Mouse (Mus musculus) liver, embryonic 15.5 days (tissue): ENCODE data around the gene Dnajb4. TPM values are rescaled to one million over a fixed set of nuclear protein-coding genes. Genes with fewer than 3 reads are reported as not detected.
"Not testable (repeated sequence)": the region's sequence is repeated elsewhere in the genome, so short reads cannot be mapped to it uniquely, and the experiment has no call there.

Experiments
- ATAC-seq: fragments of 200-750 bp; cut with Nextera tagmentation; 2 replicates; pipeline ENCODE4 v1.8.0; 2017; ENCODE audit warnings: moderate number of reproducible peaks, mild to moderate bottlenecking, moderate library complexity; ENCODE audit not compliant: insufficient read depth
- H3K27ac ChIP-seq: fragments of 300-500 bp; sonication (generic); replicated peaks from 2 replicates; pipeline ENCODE4 v1.5.1; 2015; ENCODE audit warnings: mild to moderate bottlenecking, inconsistent platforms
- H3K27me3 ChIP-seq: fragments of 300-500 bp; sonication (generic); 2 replicates; pipeline ENCODE4 v1.6.1; 2015; ENCODE audit warnings: mild to moderate bottlenecking, inconsistent platforms
- H3K36me3 ChIP-seq: fragments of 300-500 bp; sonication (generic); replicated peaks from 2 replicates; pipeline ENCODE4 v1.6.1; 2015; ENCODE audit warnings: moderate library complexity, mild to moderate bottlenecking, inconsistent platforms
- H3K4me1 ChIP-seq: fragments of 300-500 bp; sonication (generic); replicated peaks from 2 replicates; pipeline ENCODE4 v1.6.1; 2015; ENCODE audit warnings: inconsistent platforms
- H3K4me2 ChIP-seq: fragments of 300-500 bp; sonication (generic); 2 replicates; pipeline ENCODE4 v1.6.1; 2015; ENCODE audit warnings: moderate library complexity, mild to moderate bottlenecking, inconsistent platforms
- H3K4me3 ChIP-seq: fragments of 300-500 bp; sonication (generic); replicated peaks from 2 replicates; pipeline ENCODE4 v1.5.1; 2015; ENCODE audit warnings: mild to moderate bottlenecking, inconsistent platforms
- H3K9ac ChIP-seq: fragments of 300-500 bp; sonication (generic); 2 replicates; pipeline ENCODE4 v1.6.1; 2015; ENCODE audit warnings: moderate library complexity, mild to moderate bottlenecking, inconsistent platforms
- H3K9me3 ChIP-seq: fragments of 300-500 bp; sonication (generic); replicated peaks from 2 replicates; pipeline ENCODE4 v1.6.1; 2016; ENCODE audit warnings: inconsistent platforms
- WGBS: fragments of 180-500 bp; shearing (Covaris S2); methylation state at CpG from one replicate; pipeline ENCODE4 v1.1.7; 2015; ENCODE audit warnings: mixed read lengths; ENCODE audit not compliant: insufficient replicate concordance; 5-methylcytosine and 5-hydroxymethylcytosine counted together
- polyA plus RNA-seq: library from polyadenylated mRNA; unstranded; fragments of >200 nt; fragmentation: Nextera tagmentation; extraction: Ambion mirVana; gene quantifications from 2 replicates; pipeline ENCODE4 v1.2.1, GENCODE M21; 2015

Gene Dnajb4
- polyA plus RNA-seq, 1 experiment from 2014 or later, result 36.8 TPM

- peaks cover 46% of the 10 kb centered on the region for H3K4me1 ChIP-seq
- no peaks in the 10 kb centered on the region for H3K9me3 ChIP-seq
- peak overlapping the region; percentile 78 for H3K4me2 ChIP-seq
- peaks cover 18% of the 10 kb centered on the region; the same call in 1 of the 2 replicates for H3K36me3 ChIP-seq
- no peak for ATAC-seq
- no peak overlapping the region for H3K9ac ChIP-seq
- no peak overlapping the region for H3K27ac ChIP-seq
- H3K4me3 ChIP-seq, result 0 out of 2 replicates have a peak overlapping the region, but pooled peaks have one; percentile 7
- 82% methylated on average over 7 of the region's 7 CpGs for WGBS
- no peaks in the 10 kb centered on the region for H3K27me3 ChIP-seq
Measured at GRCm38 (mm10) chr3:152208096-152208885, 1.8 kb downstream of the Dnajb4 start.

- Histone ChIP-seq H3K27me3 (no peaks in the 10 kb centered on the region), H3K4me3 (no peak overlapping the region), H3K36me3 (0 out of 2 replicates have a peak, but pooled peaks cover 11% of the 10 kb centered on the region), H3K9me3 (no peaks in the 10 kb centered on the region), H3K4me2 (no peak overlapping the region), H3K4me1 (peaks cover 35% of the 10 kb centered on the region), H3K27ac (no peak overlapping the region), H3K9ac (no peak overlapping the region)
- no peak for ATAC-seq
- WGBS, result 87% methylated on average over 4 of the region's 4 CpGs
Measured at GRCm38 (mm10) chr3:152207156-152207555, 2.9 kb downstream of the Dnajb4 start.

GRCm38 (mm10) chr3:152204577-152204976 lies 5.5 kb downstream of the Dnajb4 start:
- H3K9me3 ChIP-seq, result no peaks in the 10 kb centered on the region
- WGBS, result 69% methylated on average over 3 of the region's 3 CpGs
- no peak overlapping the region for H3K27ac ChIP-seq
- H3K4me2 ChIP-seq, result no peak overlapping the region
- H3K27me3 ChIP-seq, result no peaks in the 10 kb centered on the region
- peaks cover 20% of the 10 kb centered on the region; the same call in 1 of the 2 replicates for H3K36me3 ChIP-seq
- H3K4me1 ChIP-seq, result peaks cover 35% of the 10 kb centered on the region
- H3K4me3 ChIP-seq, result no peak overlapping the region
- no peak for ATAC-seq
- H3K9ac ChIP-seq, result no peak overlapping the region

- ATAC-seq, result 0 out of 2 replicates have a peak, but pooled peaks have one; percentile 7
- Histone ChIP-seq H3K9me3 (no peaks in the 10 kb centered on the region), H3K27ac (no peak overlapping the region), H3K36me3 (peaks cover 20% of the 10 kb centered on the region; the same call in 1 of the 2 replicates), H3K9ac (no peak overlapping the region), H3K4me1 (peaks cover 34% of the 10 kb centered on the region), H3K27me3 (no peaks in the 10 kb centered on the region), H3K4me3 (no peak overlapping the region), H3K4me2 (no peak overlapping the region)
- 35% methylated on average over 3 of the region's 3 CpGs for WGBS
Measured at GRCm38 (mm10) chr3:152203996-152204395, 6.1 kb downstream of the Dnajb4 start.

- ATAC-seq, result no peak
- 62% methylated on average over 6 of the region's 6 CpGs for WGBS
- Histone ChIP-seq H3K36me3 (peaks cover 20% of the 10 kb centered on the region; the same call in 1 of the 2 replicates), H3K27ac (no peak overlapping the region), H3K4me1 (peaks cover 32% of the 10 kb centered on the region), H3K9ac (no peak overlapping the region), H3K4me3 (no peak overlapping the region), H3K27me3 (no peaks in the 10 kb centered on the region), H3K4me2 (no peak overlapping the region), H3K9me3 (no peaks in the 10 kb centered on the region)
Measured at GRCm38 (mm10) chr3:152203411-152203810, 6.7 kb downstream of the Dnajb4 start.

GRCm38 (mm10) chr3:152202942-152203341 lies 7.2 kb downstream of the Dnajb4 start:
- H3K27me3 ChIP-seq, result no peaks in the 10 kb centered on the region
- H3K4me1 ChIP-seq, result peaks cover 28% of the 10 kb centered on the region
- no peak overlapping the region for H3K4me2 ChIP-seq
- H3K9me3 ChIP-seq, result no peaks in the 10 kb centered on the region
- H3K4me3 ChIP-seq, result no peak overlapping the region
- ATAC-seq, result no peak
- H3K36me3 ChIP-seq, result peaks cover 20% of the 10 kb centered on the region; the same call in 1 of the 2 replicates
- no peak overlapping the region for H3K27ac ChIP-seq
- no peak overlapping the region for H3K9ac ChIP-seq

GRCm38 (mm10) chr3:152201651-152202050 lies 8.5 kb downstream of the Dnajb4 start:
- Histone ChIP-seq H3K9me3 (no peaks in the 10 kb centered on the region), H3K27ac (peak overlapping the region; percentile 65; the same call in 1 of the 2 replicates), H3K4me1 (peaks cover 27% of the 10 kb centered on the region), H3K4me2 (no peak overlapping the region), H3K27me3 (no peaks in the 10 kb centered on the region), H3K4me3 (no peak overlapping the region), H3K36me3 (peaks cover 11% of the 10 kb centered on the region; the same call in 1 of the 2 replicates), H3K9ac (no peak overlapping the region)
- 83% methylated on average over 2 of the region's 2 CpGs for WGBS
- no peak for ATAC-seq

- H3K4me3 ChIP-seq, result no peak overlapping the region
- ATAC-seq, result no peak
- no peak overlapping the region for H3K9ac ChIP-seq
- H3K36me3 ChIP-seq, result peaks cover 10% of the 10 kb centered on the region; the same call in 1 of the 2 replicates
- H3K9me3 ChIP-seq, result no peaks in the 10 kb centered on the region
- H3K27me3 ChIP-seq, result no peaks in the 10 kb centered on the region
- no peak overlapping the region for H3K4me2 ChIP-seq
- peaks cover 29% of the 10 kb centered on the region for H3K4me1 ChIP-seq
- H3K27ac ChIP-seq, result peak overlapping the region; percentile 69; the same call in 1 of the 2 replicates
- WGBS, result 83% methylated on average over 3 of the region's 3 CpGs
Measured at GRCm38 (mm10) chr3:152201181-152201580, 8.9 kb downstream of the Dnajb4 start.

GRCm38 (mm10) chr3:152199125-152199524 lies 11.0 kb downstream of the Dnajb4 start:
- H3K36me3 ChIP-seq, result peaks cover 10% of the 10 kb centered on the region; the same call in 1 of the 2 replicates
- ATAC-seq, result no peak
- no peak overlapping the region for H3K9ac ChIP-seq
- no peaks in the 10 kb centered on the region for H3K27me3 ChIP-seq
- 51% methylated on average over 3 of the region's 3 CpGs for WGBS
- H3K4me1 ChIP-seq, result peaks cover 32% of the 10 kb centered on the region
- peak overlapping the region; percentile 62 for H3K4me2 ChIP-seq
- peak overlapping the region; percentile 27 for H3K4me3 ChIP-seq
- no peaks in the 10 kb centered on the region for H3K9me3 ChIP-seq
- no peak overlapping the region for H3K27ac ChIP-seq

- Histone ChIP-seq H3K4me2 (peak overlapping the region; percentile 62), H3K9ac (peak overlapping the region; percentile 1; the same call in 1 of the 2 replicates), H3K4me1 (peaks cover 25% of the 10 kb centered on the region), H3K4me3 (peak overlapping the region; percentile 49), H3K27ac (peak overlapping the region; percentile 95)
- WGBS, result 10% methylated on average over 2 of the region's 2 CpGs
- H3K36me3 ChIP-seq, H3K27me3 ChIP-seq, H3K9me3 ChIP-seq: not testable (repeated sequence)
- ATAC-seq, result peak; percentile 85
Measured at GRCm38 (mm10) chr3:152197246-152197645, 12.9 kb downstream of the Dnajb4 start.

- Histone ChIP-seq H3K36me3 (0 out of 2 replicates have a peak, but pooled peaks cover 1% of the 10 kb centered on the region), H3K27me3 (no peaks in the 10 kb centered on the region), H3K9me3 (no peaks in the 10 kb centered on the region), H3K4me3 (peak overlapping the region; percentile 66), H3K4me1 (peaks cover 37% of the 10 kb centered on the region), H3K27ac (peak overlapping the region; percentile 98), H3K9ac (peak overlapping the region; percentile 77), H3K4me2 (peak overlapping the region; percentile 69)
- WGBS, result 0% methylated on average over 17 of the region's 17 CpGs
- ATAC-seq, result peak; percentile 89
Measured at GRCm38 (mm10) chr3:152193635-152194097, 16.4 kb downstream of the Dnajb4 start.
